Mouse (Mus musculus) MEL (cell line): Measurements from ENCODE around the gene Suclg2. TPM values are rescaled to one million over a fixed set of nuclear protein-coding genes. Genes with fewer than 3 reads are reported as not detected.

Experiments used
- DNase-seq: peaks from one replicate; pipeline ENCODE4 v3.0.0; 2011; ENCODE audit warnings: low read depth, low spot score
- H3K27ac ChIP-seq: 2 replicates; pipeline ENCODE4 v1.5.1; 2012; ENCODE audit warnings: low read depth, mild to moderate bottlenecking, control low read depth, low read length, moderate library complexity; ENCODE audit not compliant: control insufficient read depth
- H3K27me3 ChIP-seq, 2 experiments: fragments of 150-350 bp in 1 of 2; sonication (generic) in 1 of 2; 2 replicates each; pipeline ENCODE4 v1.6.1; 2012; ENCODE audit warnings: low read length in 2 of 2, mild to moderate bottlenecking in 2 of 2, improper control_type of control experiment in 1 of 2, moderate library complexity in 1 of 2; ENCODE audit not compliant: insufficient read depth in 2 of 2, control insufficient read depth in 1 of 2
- H3K36me3 ChIP-seq, 2 experiments: 2 replicates each; pipeline ENCODE4 v1.6.1; 2012 to 2014; ENCODE audit warnings: low read length in 2 of 2, improper control_type of control experiment in 1 of 2, inconsistent platforms in 1 of 2, mild to moderate bottlenecking in 1 of 2; ENCODE audit not compliant: insufficient read depth in 2 of 2, control insufficient read depth in 1 of 2
- H3K4me1 ChIP-seq, 2 experiments: fragments of 150-350 bp in 1 of 2; sonication (generic) in 1 of 2; 2 replicates each; pipeline ENCODE4 v1.6.1; 2012; ENCODE audit warnings: low read length in 2 of 2, improper control_type of control experiment in 1 of 2, mild to moderate bottlenecking in 1 of 2; ENCODE audit not compliant: insufficient read depth in 2 of 2, control insufficient read depth in 1 of 2
- H3K4me3 ChIP-seq, 2 experiments: fragments of 150-350 bp in 1 of 2; sonication (generic) in 1 of 2; 2 replicates each; pipeline ENCODE4 v1.5.1; 2012; ENCODE audit warnings: low read depth in 2 of 2, low read length in 2 of 2, mild to moderate bottlenecking in 2 of 2, moderate library complexity in 2 of 2, control low read depth in 1 of 2, improper control_type of control experiment in 1 of 2; ENCODE audit not compliant: control insufficient read depth in 1 of 2, insufficient read depth in 1 of 2
- H3K79me2 ChIP-seq: 2 replicates; pipeline ENCODE4 v1.6.1; 2012; ENCODE audit warnings: mild to moderate bottlenecking, low read length, moderate library complexity; ENCODE audit not compliant: control insufficient read depth, poor library complexity, insufficient read depth
- H3K9ac ChIP-seq: 2 replicates; pipeline ENCODE4 v1.6.1; 2012; ENCODE audit warnings: low read depth, mild to moderate bottlenecking, control low read depth, low read length, moderate library complexity; ENCODE audit not compliant: control insufficient read depth, poor library complexity, severe bottlenecking
- H3K9me3 ChIP-seq: fragments of 150-350 bp; sonication (generic); replicated peaks from 2 replicates; pipeline ENCODE4 v1.6.1; 2012; ENCODE audit warnings: mild to moderate bottlenecking, low read length, improper control_type of control experiment, moderate library complexity; ENCODE audit not compliant: insufficient read depth
- CHD2 ChIP-seq: IDR thresholded peaks from 2 replicates; pipeline ENCODE4 v1.6.1; 2011; ENCODE audit warnings: low read length, improper control_type of control experiment
- EP300 ChIP-seq, 2 experiments: IDR thresholded peaks; 2 replicates each; pipeline ENCODE4 v1.6.1; 2011; ENCODE audit warnings: improper control_type of control experiment in 2 of 2, low read length in 2 of 2, low read depth in 1 of 2, mild to moderate bottlenecking in 1 of 2
- GABPA ChIP-seq: IDR thresholded peaks from 2 replicates; pipeline ENCODE4 v1.6.1; 2012; ENCODE audit warnings: low read depth, mild to moderate bottlenecking, inconsistent platforms, low read length, improper control_type of control experiment, moderate library complexity
- GATA1 ChIP-seq: IDR thresholded peaks from 2 replicates; pipeline ENCODE4 v1.6.1; 2011; ENCODE audit warnings: low read depth, low read length, improper control_type of control experiment
- HCFC1 ChIP-seq: IDR thresholded peaks from 2 replicates; pipeline ENCODE4 v1.6.1; 2012; ENCODE audit warnings: low read depth, mild to moderate bottlenecking, inconsistent platforms, low read length, improper control_type of control experiment, moderate library complexity
- JUND ChIP-seq: IDR thresholded peaks from 2 replicates; pipeline ENCODE4 v1.6.1; 2011; ENCODE audit warnings: low read depth, mild to moderate bottlenecking, improper control_type of control experiment, low read length
- MAFK ChIP-seq: IDR thresholded peaks from 2 replicates; pipeline ENCODE4 v1.6.1; 2011; ENCODE audit warnings: low read depth, mild to moderate bottlenecking, low read length, improper control_type of control experiment, borderline replicate concordance
- MAX ChIP-seq: IDR thresholded peaks from 2 replicates; pipeline ENCODE4 v1.6.1; 2011; ENCODE audit warnings: low read length, improper control_type of control experiment
- MAZ ChIP-seq: IDR thresholded peaks from 2 replicates; pipeline ENCODE4 v1.6.1; 2012; ENCODE audit warnings: low read depth, mild to moderate bottlenecking, inconsistent platforms, low read length, improper control_type of control experiment
- MEF2A ChIP-seq: IDR thresholded peaks from 2 replicates; pipeline ENCODE4 v1.6.1; 2014; ENCODE audit warnings: low read depth, mild to moderate bottlenecking, inconsistent platforms, low read length, improper control_type of control experiment; ENCODE audit not compliant: poor library complexity, insufficient replicate concordance, severe bottlenecking; ENCODE audit errors: extremely low read depth
- MXI1 ChIP-seq: IDR thresholded peaks from 2 replicates; pipeline ENCODE4 v1.6.1; 2011; ENCODE audit warnings: mild to moderate bottlenecking, low read depth, low read length, improper control_type of control experiment
- NELFE ChIP-seq: IDR thresholded peaks from 2 replicates; pipeline ENCODE4 v1.6.1; 2011; ENCODE audit warnings: low read depth, low read length, improper control_type of control experiment
- POLR2AphosphoS5 ChIP-seq: IDR thresholded peaks from 2 replicates; pipeline ENCODE4 v1.6.1; 2012; ENCODE audit warnings: low read depth, borderline replicate concordance, mild to moderate bottlenecking, inconsistent platforms, low read length, moderate library complexity, mixed read lengths
- SMC3 ChIP-seq: IDR thresholded peaks from 2 replicates; pipeline ENCODE4 v1.6.1; 2011; ENCODE audit warnings: low read depth, low read length, improper control_type of control experiment
- TBP ChIP-seq: IDR thresholded peaks from 2 replicates; pipeline ENCODE4 v1.8.0; 2011; ENCODE audit warnings: low read depth, low read length, improper control_type of control experiment
- UBTF ChIP-seq: IDR thresholded peaks from 2 replicates; pipeline ENCODE4 v1.6.1; 2012; ENCODE audit warnings: low read depth, mild to moderate bottlenecking, inconsistent platforms, low read length, improper control_type of control experiment, moderate library complexity, borderline replicate concordance; ENCODE audit not compliant: insufficient read depth
- USF1 ChIP-seq: IDR thresholded peaks from 2 replicates; pipeline ENCODE4 v1.6.1; 2014; ENCODE audit warnings: low read depth, mild to moderate bottlenecking, inconsistent platforms, low read length, improper control_type of control experiment, moderate library complexity
- ZKSCAN1 ChIP-seq: IDR thresholded peaks from 2 replicates; pipeline ENCODE4 v1.6.1; 2012; ENCODE audit warnings: low read depth, mild to moderate bottlenecking, inconsistent platforms, low read length, improper control_type of control experiment, moderate library complexity
- ZNF384 ChIP-seq: IDR thresholded peaks from 2 replicates; pipeline ENCODE4 v1.6.1; 2012; ENCODE audit warnings: low read depth, mild to moderate bottlenecking, inconsistent platforms, low read length, improper control_type of control experiment
- polyA plus RNA-seq, 2 experiments: library from polyadenylated mRNA; stranded (reverse) in 1 of 2; unstranded in 1 of 2; fragments of >175 nt in 1 of 2; fragments of >200 nt in 1 of 2; gene quantifications; 2 replicates each; pipeline versions ENCODE4 v1.2.1 to v1.2.4; 2012; ENCODE audit warnings: low replicate concordance in 2 of 2, low read depth in 1 of 2; ENCODE audit not compliant: insufficient read length in 2 of 2, insufficient read depth in 1 of 2, missing spikeins in 1 of 2
- total RNA-seq: library from RNA; depleted of rRNA; stranded (reverse); fragments of 300-350 nt; gene quantifications from 2 replicates; pipeline ENCODE4 v1.2.3, GENCODE M21; 2012

Suclg2 gene
- total and polyA plus RNA-seq, 3 experiments, result 40.0 to 46.5 TPM; not detected in 1

DNA sequence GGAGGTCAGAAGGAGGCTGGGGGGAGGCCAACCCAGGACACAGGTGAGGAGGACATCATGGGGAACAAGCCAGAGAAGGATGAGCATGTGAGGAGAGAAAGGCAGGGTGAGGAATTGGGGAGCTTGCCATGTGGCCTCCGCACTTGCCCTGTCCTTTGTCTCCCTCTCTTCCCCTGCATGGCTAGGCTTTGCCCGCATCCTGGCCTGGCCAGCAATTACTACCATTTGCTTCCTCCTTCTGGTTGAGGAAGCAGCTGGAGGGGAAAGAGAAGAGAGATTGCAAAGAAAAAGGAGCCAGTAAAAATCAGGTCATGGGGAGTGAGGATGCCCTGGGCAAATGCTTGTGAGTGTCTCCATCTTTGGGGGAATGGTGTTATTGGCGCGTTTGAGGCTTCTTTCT is 234.9 kb downstream of the Suclg2 start:
- Histone ChIP-seq H3K27me3 (no peaks in the 10 kb centered on the region), H3K27ac (no peak overlapping the region), H3K4me3 (no peak overlapping the region), H3K79me2 (no peaks in the 10 kb centered on the region), H3K4me1 (no peaks in the 10 kb centered on the region)
- TF ChIP-seq MXI1, result no peak
- no peak for TF ChIP-seq GATA1
- no peak for TF ChIP-seq CHD2
- no peak for TF ChIP-seq MAX
- TF ChIP-seq, all 39 proteins: peak for 0
- H3K9me3 ChIP-seq, result no peaks in the 10 kb centered on the region
- no peak overlapping the region for H3K9ac ChIP-seq
- DNase-seq, result no peak
- H3K36me3 ChIP-seq, result no peaks in the 10 kb centered on the region

DNA sequence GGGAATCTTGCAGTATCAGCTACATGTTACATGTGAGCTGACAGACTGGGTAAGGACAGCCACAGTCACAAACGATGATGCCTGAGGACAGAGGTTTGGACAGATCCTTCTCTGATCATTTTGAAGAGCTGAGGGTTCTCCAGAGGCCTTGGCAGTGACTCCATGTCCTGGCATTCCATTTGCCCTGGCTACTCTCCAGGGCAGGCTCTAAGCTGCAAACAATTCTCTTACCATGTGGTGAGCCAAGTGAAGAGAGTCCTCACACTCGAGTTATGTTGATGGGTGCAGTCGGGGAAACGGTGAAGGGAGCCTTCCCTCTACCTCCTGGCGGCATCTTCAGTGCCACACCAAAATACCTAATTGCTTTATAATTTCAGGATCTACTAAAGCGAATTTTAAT is 235.5 kb downstream of the Suclg2 start:
- Histone ChIP-seq H3K9ac (no peak overlapping the region), H3K4me1 (no peaks in the 10 kb centered on the region), H3K9me3 (no peaks in the 10 kb centered on the region), H3K4me3 (no peak overlapping the region), H3K27me3 (no peaks in the 10 kb centered on the region), H3K36me3 (no peaks in the 10 kb centered on the region), H3K79me2 (no peaks in the 10 kb centered on the region), H3K27ac (no peak overlapping the region)
- DNase-seq, result no peak
- TF ChIP-seq USF1 (no peak), POLR2AphosphoS5 (no peak), SMC3 (no peak), UBTF (no peak), MAFK (no peak), MEF2A (no peak), TBP (no peak), ZKSCAN1 (no peak), GABPA (no peak), JUND (no peak), NELFE (no peak)

- Histone ChIP-seq H3K4me3 (no peak overlapping the region), H3K36me3 (no peaks in the 10 kb centered on the region), H3K9me3 (no peaks in the 10 kb centered on the region), H3K79me2 (no peaks in the 10 kb centered on the region), H3K4me1 (no peaks in the 10 kb centered on the region), H3K27me3 (no peaks in the 10 kb centered on the region), H3K27ac (no peak overlapping the region), H3K9ac (no peak overlapping the region)
- no peak for TF ChIP-seq EP300 (IDR thresholded peaks at IDR 0.05; ENCODE audit: low read depth in 1 of 2, low read length in 2 of 2)
- TF ChIP-seq SMC3, result no peak
- no peak for TF ChIP-seq HCFC1
- no peak for TF ChIP-seq POLR2AphosphoS5
- TF ChIP-seq ZNF384, result no peak
- no peak for TF ChIP-seq ZKSCAN1
- TF ChIP-seq MAZ, result no peak
- no peak for TF ChIP-seq GABPA
- no peak for TF ChIP-seq JUND
- no peak for DNase-seq
These were observed 238.8 kb downstream of the Suclg2 start for GRCm38 (mm10) chr6:95479801-95480200.
